Mouse (Mus musculus): ENCODE results near the gene Gm20870. TPM values are rescaled to one million over a fixed set of nuclear protein-coding genes. Genes with fewer than 3 reads are reported as not detected.
"Not testable (repeated sequence)": the region's sequence is repeated elsewhere in the genome, so short reads cannot be mapped to it uniquely, and the experiment has no call there.

Gene Gm20870
- total RNA-seq (2021): not detected
- long read RNA-seq, experiment 1: 0 reads
- long read RNA-seq, experiment 2: 0 reads

DNA sequence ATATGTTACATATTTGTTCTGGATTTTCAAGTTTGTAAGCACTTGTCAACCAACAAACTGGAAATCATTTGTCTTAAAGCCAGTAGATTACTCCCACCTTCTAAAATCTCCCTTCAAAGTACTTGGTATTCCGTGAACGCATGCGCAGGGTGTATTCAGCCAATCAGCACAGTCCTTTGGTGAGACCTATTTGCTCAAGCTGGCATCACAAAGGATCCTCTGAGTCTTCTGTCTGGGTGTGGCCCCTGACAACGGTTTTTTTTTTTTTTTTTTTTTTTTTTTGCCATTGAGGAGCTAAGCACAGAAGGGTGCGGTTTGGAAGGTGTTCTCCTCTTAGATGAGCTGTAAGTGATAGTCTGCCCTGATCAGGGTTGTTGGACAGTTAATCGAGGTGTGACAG lies at the start of gene Gm20870:
Gene Gm20870 (plus strand): TSS at position 301 of the 400 bp plus-strand sequence.
- not testable (repeated sequence) for DNase-seq (ENCODE audit: low spot score in 2 of 2)

Other genes with a start within 250 kb of the Gm20870 start
- not detected for gene Gm20869, start 222.6 kb upstream of the Gm20870 start, total RNA-seq (2021)